In the genomic region with DNA sequence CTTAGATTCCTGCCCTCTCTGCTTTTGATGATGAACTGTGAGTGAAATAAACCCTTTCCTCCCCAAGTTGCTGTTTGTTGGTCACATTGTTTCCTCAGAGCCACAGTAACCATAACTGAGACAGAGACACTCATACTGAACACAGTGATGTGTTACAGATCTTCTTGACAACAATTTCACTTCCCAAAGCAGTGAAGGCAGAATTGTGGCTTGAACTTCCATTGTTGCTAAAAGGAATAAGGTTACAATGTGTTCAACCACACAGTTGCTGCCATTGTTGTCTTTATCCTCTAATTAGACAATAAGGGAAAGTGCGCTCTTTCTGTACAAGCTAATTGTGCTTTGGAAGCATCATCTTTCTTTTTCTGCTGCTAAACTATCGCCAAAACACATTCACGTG, we compare ENCODE assay signal across 17 mouse cellular contexts.
A peak's percentile ranks its signal among the peaks of the same experiment; 100 is the strongest.
DNase-seq lines count a peak whose midpoint lies in the region.
"Had no signal": no experiment of that assay in that cellular context is flagged by ENCODE, and none has a peak within 500 bp of the region (broad histone marks: within the 10 kb centered on the region; RNA-seq: fewer than 3 reads in every experiment).

No protein-coding gene starts in this region.

- intact Hi-C loops in left cerebral cortex, postnatal 4 days (cut with DNase I): no loop called here

- DNase-seq in Muller cell, postnatal 12 days (ENCODE audit: inconsistent ontology term): peak; percentile 64
- DNase-seq in retina, embryonic 14.5 days (ENCODE audit: low spot score): peak; percentile 62
- DNase-seq in retina, postnatal 1 day: peak; percentile 24
- no peak for DNase-seq in right cerebral cortex, postnatal 36 days (ENCODE audit: low spot score in 2 of 2)
- DNase-seq in heart, postnatal 4 days: no peak
- no peak for DNase-seq in left cerebral cortex, postnatal 4 days
- DNase-seq: adrenal gland, adult 2 months; adrenal gland, adult 8-10 months; adrenal gland, postnatal 10 days; adrenal gland, postnatal 14 days; adrenal gland, postnatal 25 days; adrenal gland, postnatal 36 days; B cell, adult 2 months; cerebellum, adult 11 months; cerebellum, adult 11-12 months; cerebellum, adult 18-20 months; cerebellum, adult 2 months had no signal

Comparison
In these comparisons a context has a peak if more than half of its experiments do, and no peak if none do; other contexts are left out.
1. DNase-seq: peak in Muller cell, postnatal 12 days (single experiment), retina, embryonic 14.5 days (single experiment) and retina, postnatal 1 day (single experiment); none in right cerebral cortex, postnatal 36 days (0 of 2), heart, postnatal 4 days (single experiment) and left cerebral cortex, postnatal 4 days (single experiment).